Mouse (Mus musculus): ENCODE results near the gene Trim8. TPM values are rescaled to one million over a fixed set of nuclear protein-coding genes. Genes with fewer than 3 reads are reported as not detected.
A peak's percentile ranks its signal among the peaks of the same experiment; 100 is the strongest.

Gene Trim8
- polyA plus RNA-seq (2016; fragmentation: Nextera tagmentation; extraction: Ambion mirVana): 41.8 and 44.7 TPM in 2 replicates

- Histone ChIP-seq H3K4me1 (peaks cover 27% of the 10 kb centered on the region), H3K4me3 (peak within 1 kb of the TSS; percentile 94), H3K9me3 (replicated peaks) (no peaks in the 10 kb centered on the region), H3K27me3 (no peaks in the 10 kb centered on the region), H3K36me3 (peaks cover 6% of the 10 kb centered on the region; the same call in 1 of the 2 replicates), H3K27ac (peak within 1 kb of the TSS; percentile 99), H3K4me2 (replicated peaks) (peak within 1 kb of the TSS; percentile 86), H3K9ac (peak within 1 kb of the TSS; percentile 99)
- ATAC-seq (ENCODE audit: low FRiP score): peak; percentile 46
- under 1% methylated on average over 36 of the region's 64 CpGs for WGBS
Measured at GRCm38 (mm10) chr19:46501401-46502068, at the start of gene Trim8. Gene Trim8 (plus strand): TSS chr19:46501702.

- 35% methylated on average over 10 of the region's 10 CpGs for WGBS
- peak; percentile 30; the same call in 1 of the 2 replicates for ATAC-seq (ENCODE audit: low FRiP score)
Measured at GRCm38 (mm10) chr19:46452052-46452827, 49.3 kb upstream of the Trim8 start.

DNA sequence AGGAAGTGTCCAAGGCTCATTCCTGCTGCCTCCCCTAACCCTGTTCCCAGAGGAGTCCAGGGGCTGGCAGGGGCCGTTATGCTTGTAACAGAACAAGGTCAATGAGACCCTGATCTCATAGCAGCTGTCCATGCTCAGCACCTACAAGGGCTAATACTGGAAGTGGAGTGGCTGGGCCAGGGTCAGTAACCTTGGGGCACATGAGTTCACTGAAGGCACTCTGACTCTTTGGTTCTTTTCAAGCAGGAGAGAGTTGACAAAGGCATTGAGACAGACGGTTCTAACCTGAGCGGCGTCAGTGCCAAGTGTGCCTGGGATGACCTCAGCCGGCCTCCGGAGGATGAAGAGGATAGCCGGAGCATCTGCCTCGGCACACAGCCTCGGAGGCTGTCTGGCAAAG, 48.6 kb upstream of the Trim8 start:
- ATAC-seq (ENCODE audit: low FRiP score): 0 out of 2 replicates have a peak, but pooled peaks have one; percentile 16
- WGBS: 81% methylated on average over 9 of the region's 9 CpGs
- Histone ChIP-seq H3K4me3 (no peak overlapping the region), H3K9me3 (replicated peaks) (no peaks in the 10 kb centered on the region), H3K4me2 (replicated peaks) (no peak overlapping the region), H3K27me3 (no peaks in the 10 kb centered on the region), H3K27ac (no peak overlapping the region), H3K4me1 (peaks cover 35% of the 10 kb centered on the region), H3K36me3 (peaks cover 32% of the 10 kb centered on the region), H3K9ac (no peak overlapping the region)

More at GRCm38 (mm10) chr19:46452052-46452827, 49.3 kb upstream of the Trim8 start:
- no peaks in the 10 kb centered on the region for H3K27me3 ChIP-seq
- H3K4me1 ChIP-seq: peaks cover 42% of the 10 kb centered on the region
- peaks cover 28% of the 10 kb centered on the region for H3K36me3 ChIP-seq
- no peak overlapping the region for H3K4me3 ChIP-seq
- no peaks in the 10 kb centered on the region for H3K9me3 ChIP-seq (replicated peaks)
- H3K4me2 ChIP-seq (replicated peaks): no peak overlapping the region
- no peak overlapping the region; the same call in 1 of the 2 replicates for H3K9ac ChIP-seq
- peak overlapping the region; percentile 57 for H3K27ac ChIP-seq

GRCm38 (mm10) chr19:46454126-46454880, 47.2 kb upstream of the Trim8 start:
- H3K36me3 ChIP-seq: peaks cover 43% of the 10 kb centered on the region
- H3K4me2 ChIP-seq (replicated peaks): no peak overlapping the region
- H3K4me3 ChIP-seq: no peak overlapping the region
- H3K27me3 ChIP-seq: no peaks in the 10 kb centered on the region
- H3K27ac ChIP-seq: peak overlapping the region; percentile 69
- no peaks in the 10 kb centered on the region for H3K9me3 ChIP-seq (replicated peaks)
- H3K4me1 ChIP-seq: peaks cover 30% of the 10 kb centered on the region
- WGBS: 71% methylated on average over 20 of the region's 20 CpGs
- ATAC-seq (ENCODE audit: low FRiP score): no peak
- H3K9ac ChIP-seq: no peak overlapping the region

DNA sequence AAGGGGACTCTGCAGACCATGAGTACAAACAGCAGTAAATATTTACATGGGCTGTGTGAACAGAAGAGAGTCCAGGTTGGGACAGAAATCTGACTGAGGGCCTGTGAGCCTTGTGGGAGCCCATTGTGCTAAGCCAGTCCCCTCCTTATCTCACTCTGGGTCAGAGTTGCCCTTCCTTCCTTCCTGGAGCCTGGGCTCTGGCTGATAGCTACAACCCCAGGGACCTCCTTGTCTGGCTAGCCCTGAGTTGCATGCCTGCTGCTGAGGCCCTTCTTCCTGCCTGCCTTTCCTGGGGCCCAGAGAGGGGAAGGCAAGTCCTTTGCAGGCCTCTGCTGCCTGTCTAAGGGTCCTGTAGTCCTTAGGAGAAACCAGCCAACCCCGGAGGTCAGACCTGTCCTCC, 46.5 kb upstream of the Trim8 start:
- no peaks in the 10 kb centered on the region for H3K27me3 ChIP-seq
- H3K27ac ChIP-seq: peak overlapping the region; percentile 69
- H3K9ac ChIP-seq: no peak overlapping the region
- H3K4me1 ChIP-seq: peaks cover 30% of the 10 kb centered on the region
- no peak overlapping the region for H3K4me2 ChIP-seq (replicated peaks)
- WGBS: 59% methylated on average over 1 of the region's 1 CpGs
- H3K36me3 ChIP-seq: peaks cover 51% of the 10 kb centered on the region
- H3K9me3 ChIP-seq (replicated peaks): no peaks in the 10 kb centered on the region
- ATAC-seq (ENCODE audit: low FRiP score): no peak
- no peak overlapping the region for H3K4me3 ChIP-seq

- ATAC-seq (ENCODE audit: low FRiP score): no peak
- peaks cover 30% of the 10 kb centered on the region for H3K4me1 ChIP-seq
- H3K27me3 ChIP-seq: no peaks in the 10 kb centered on the region
- H3K4me3 ChIP-seq: no peak overlapping the region
- no peak overlapping the region for H3K9ac ChIP-seq
- 96% methylated on average over 8 of the region's 8 CpGs for WGBS
- peaks cover 54% of the 10 kb centered on the region for H3K36me3 ChIP-seq
- H3K27ac ChIP-seq: peak overlapping the region; percentile 69
- H3K9me3 ChIP-seq (replicated peaks): no peaks in the 10 kb centered on the region
- no peak overlapping the region for H3K4me2 ChIP-seq (replicated peaks)
Measured at GRCm38 (mm10) chr19:46455556-46455955, 45.9 kb upstream of the Trim8 start.

GRCm38 (mm10) chr19:46456018-46456735, 45.3 kb upstream of the Trim8 start:
- Histone ChIP-seq H3K9me3 (replicated peaks) (no peaks in the 10 kb centered on the region), H3K4me1 (peaks cover 30% of the 10 kb centered on the region), H3K27ac (peak overlapping the region; percentile 69; the same call in 1 of the 2 replicates), H3K36me3 (peaks cover 61% of the 10 kb centered on the region), H3K9ac (no peak overlapping the region), H3K4me3 (no peak overlapping the region), H3K4me2 (replicated peaks) (no peak overlapping the region), H3K27me3 (no peaks in the 10 kb centered on the region)
- no peak for ATAC-seq (ENCODE audit: low FRiP score)
- 82% methylated on average over 5 of the region's 5 CpGs for WGBS

- WGBS: 92% methylated on average over 5 of the region's 5 CpGs
- H3K27ac ChIP-seq: no peak overlapping the region
- H3K27me3 ChIP-seq: no peaks in the 10 kb centered on the region
- peaks cover 16% of the 10 kb centered on the region for H3K4me1 ChIP-seq
- peaks cover 62% of the 10 kb centered on the region for H3K36me3 ChIP-seq
- H3K4me2 ChIP-seq (replicated peaks): no peak overlapping the region
- H3K9ac ChIP-seq: no peak overlapping the region
- no peak for ATAC-seq (ENCODE audit: low FRiP score)
- H3K4me3 ChIP-seq: no peak overlapping the region
- H3K9me3 ChIP-seq (replicated peaks): no peaks in the 10 kb centered on the region
Measured at GRCm38 (mm10) chr19:46457798-46458197, 43.7 kb upstream of the Trim8 start.

DNA sequence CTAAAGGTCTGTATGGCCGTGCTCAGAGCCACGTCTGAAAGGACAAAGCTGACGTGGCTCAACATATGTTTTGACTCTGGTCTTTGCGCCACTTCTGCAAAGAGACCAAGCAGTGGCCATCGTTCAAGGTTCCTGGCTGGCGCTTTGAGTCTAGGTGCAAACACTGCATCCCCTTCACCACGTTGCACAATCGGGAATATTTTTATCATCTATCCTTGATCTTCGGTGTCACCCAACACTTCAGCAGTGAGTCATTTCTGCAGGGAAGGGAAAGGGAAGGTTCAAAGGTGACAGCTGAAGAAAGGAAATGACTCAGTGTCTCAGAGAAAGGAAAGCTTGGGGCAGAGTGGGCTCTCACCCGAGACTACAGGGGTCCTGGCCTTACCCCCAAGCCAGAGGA, 42.2 kb upstream of the Trim8 start:
- Histone ChIP-seq H3K9ac (no peak overlapping the region), H3K4me2 (replicated peaks) (no peak overlapping the region), H3K4me3 (no peak overlapping the region), H3K27me3 (no peaks in the 10 kb centered on the region), H3K4me1 (peaks cover 13% of the 10 kb centered on the region), H3K36me3 (peaks cover 63% of the 10 kb centered on the region), H3K9me3 (replicated peaks) (no peaks in the 10 kb centered on the region), H3K27ac (0 out of 2 replicates have a peak overlapping the region, but pooled peaks have one; percentile 4)
- 85% methylated on average over 10 of the region's 10 CpGs for WGBS
- ATAC-seq (ENCODE audit: low FRiP score): no peak

DNA sequence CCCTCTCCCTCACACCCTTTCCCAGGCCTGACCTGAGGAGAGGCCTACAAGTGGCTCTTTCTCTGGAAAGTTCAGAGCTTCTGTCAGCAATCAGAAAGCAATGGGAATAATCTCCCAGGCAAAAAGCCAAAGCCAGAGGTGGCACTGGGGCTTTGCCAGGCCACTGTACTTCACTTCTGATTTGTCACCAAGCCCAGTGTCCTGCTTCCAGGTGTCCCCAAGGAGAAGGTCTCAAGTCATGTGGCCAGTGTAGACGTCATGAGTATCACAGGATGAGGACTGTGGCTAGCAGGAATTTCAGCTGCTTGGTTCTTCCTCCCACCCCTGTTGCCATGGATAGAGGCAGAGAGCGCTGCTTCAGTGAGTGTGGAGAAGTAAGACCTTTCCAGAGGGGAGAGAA, 41.6 kb upstream of the Trim8 start:
- 85% methylated on average over 2 of the region's 2 CpGs for WGBS
- Histone ChIP-seq H3K36me3 (peaks cover 58% of the 10 kb centered on the region), H3K27ac (no peak overlapping the region), H3K9ac (no peak overlapping the region), H3K4me2 (replicated peaks) (no peak overlapping the region), H3K27me3 (no peaks in the 10 kb centered on the region), H3K9me3 (replicated peaks) (no peaks in the 10 kb centered on the region), H3K4me1 (peaks cover 8% of the 10 kb centered on the region), H3K4me3 (no peak overlapping the region)
- no peak for ATAC-seq (ENCODE audit: low FRiP score)

- no peaks in the 10 kb centered on the region for H3K9me3 ChIP-seq (replicated peaks)
- ATAC-seq (ENCODE audit: low FRiP score): no peak
- H3K4me1 ChIP-seq: no peaks in the 10 kb centered on the region; the same call in 1 of the 2 replicates
- H3K27ac ChIP-seq: no peak overlapping the region
- peaks cover 42% of the 10 kb centered on the region for H3K36me3 ChIP-seq
- H3K4me2 ChIP-seq (replicated peaks): no peak overlapping the region
- WGBS: 94% methylated on average over 3 of the region's 3 CpGs
- H3K4me3 ChIP-seq: no peak overlapping the region
- H3K27me3 ChIP-seq: no peaks in the 10 kb centered on the region
- no peak overlapping the region for H3K9ac ChIP-seq
Measured at GRCm38 (mm10) chr19:46462574-46462973, 38.9 kb upstream of the Trim8 start.

Measured in hindbrain, embryonic 12.5 days (tissue).